Mouse (Mus musculus) liver, adult 2 months (tissue): ENCODE results near the gene Me1.
A peak's percentile ranks its signal among the peaks of the same experiment; 100 is the strongest.

Source experiments
- CTCF ChIP-seq: fragments of 200-500 bp; IDR thresholded peaks from 2 replicates; pipeline ENCODE4 v1.5.1; 2011; ENCODE audit warnings: low read depth, low read length, control low read depth
- POLR2A ChIP-seq: fragments of 200-500 bp; IDR thresholded peaks from 2 replicates; pipeline ENCODE4 v1.6.1; 2011; ENCODE audit warnings: low read length, control low read depth; ENCODE audit not compliant: insufficient read depth; ENCODE audit errors: extremely low read depth

GRCm38 (mm10) chr9:86692676-86693075, 3.1 kb downstream of the Me1 start:
- TF ChIP-seq POLR2A: no peak
- TF ChIP-seq CTCF: peak; percentile 66
